Mouse (Mus musculus): ENCODE measurements at regions not wholly inside any gene's neighbourhood (a gene's known extent, or its start where the extent isn't known, plus 50 kb on each side); places are given as distances from the start of the nearest gene placed in this dataset.
"Not testable (repeated sequence)": the region's sequence is repeated elsewhere in the genome, so short reads cannot be mapped to it uniquely, and the experiment has no call there.

DNA sequence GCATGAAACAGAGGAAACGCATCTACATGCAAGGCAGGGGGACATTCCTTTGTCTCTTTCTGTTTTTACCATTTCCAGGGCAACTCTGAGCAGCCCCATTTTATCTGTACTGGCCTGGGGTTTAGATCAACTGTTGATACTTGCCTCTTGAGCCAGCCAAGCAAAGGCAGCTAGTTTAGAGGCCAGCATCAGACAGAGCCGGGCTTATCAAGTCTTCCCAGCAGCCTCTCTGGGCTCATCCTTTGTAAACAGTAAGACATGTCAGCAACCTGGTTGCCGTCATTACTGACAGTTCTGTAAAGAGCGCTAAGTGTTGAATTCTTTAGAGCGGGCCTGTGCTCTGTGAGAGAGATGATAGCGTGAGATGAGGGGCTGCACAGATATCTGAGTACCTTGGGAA is 182.9 kb upstream of the Bmp4 start:
- Histone ChIP-seq H3K27ac (replicated peaks) (no peak overlapping the region), H3K27me3 (replicated peaks; ENCODE audit: low read depth, poor library complexity, severe bottlenecking) (peaks cover 17% of the 10 kb centered on the region; the same call in 1 of the 2 replicates), H3K36me3 (replicated peaks) (no peaks in the 10 kb centered on the region), H3K4me3 (no peak overlapping the region), H3K4me1 (peaks cover 55% of the 10 kb centered on the region), H3K9me3 (no peaks in the 10 kb centered on the region)
- DNase-seq (ENCODE audit: low spot score): no peak
- WGBS: 75% methylated on average over 6 of the region's 6 CpGs

DNA sequence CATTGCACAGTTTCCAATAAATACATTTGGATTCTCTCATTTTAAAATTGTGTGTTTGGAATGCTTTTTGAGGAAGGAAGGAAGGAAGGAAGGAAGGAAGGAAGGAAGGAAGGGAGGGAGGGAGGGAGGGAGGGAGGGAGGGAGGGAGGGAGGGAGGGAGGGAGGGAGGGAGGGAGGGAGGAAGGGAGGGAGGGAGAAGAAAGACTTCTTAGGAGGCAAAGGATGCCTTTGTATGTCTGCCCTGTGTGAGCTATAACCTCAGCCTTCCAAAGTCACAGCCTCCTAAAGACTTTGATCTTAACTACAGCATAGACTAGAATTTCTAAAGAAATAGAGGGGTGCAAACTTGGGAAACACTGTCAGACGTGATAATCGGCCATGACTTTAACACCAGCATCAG is 182.5 kb upstream of the Bmp4 start:
- Histone ChIP-seq H3K4me1 (peaks cover 54% of the 10 kb centered on the region), H3K27me3 (replicated peaks; ENCODE audit: low read depth, poor library complexity, severe bottlenecking) (peaks cover 17% of the 10 kb centered on the region; the same call in 1 of the 2 replicates)
- DNase-seq (ENCODE audit: low spot score); H3K36me3 ChIP-seq (replicated peaks); H3K27ac ChIP-seq (replicated peaks); H3K4me3 ChIP-seq; H3K9me3 ChIP-seq: not testable (repeated sequence)
- WGBS: 88% methylated on average over 2 of the region's 2 CpGs

DNA sequence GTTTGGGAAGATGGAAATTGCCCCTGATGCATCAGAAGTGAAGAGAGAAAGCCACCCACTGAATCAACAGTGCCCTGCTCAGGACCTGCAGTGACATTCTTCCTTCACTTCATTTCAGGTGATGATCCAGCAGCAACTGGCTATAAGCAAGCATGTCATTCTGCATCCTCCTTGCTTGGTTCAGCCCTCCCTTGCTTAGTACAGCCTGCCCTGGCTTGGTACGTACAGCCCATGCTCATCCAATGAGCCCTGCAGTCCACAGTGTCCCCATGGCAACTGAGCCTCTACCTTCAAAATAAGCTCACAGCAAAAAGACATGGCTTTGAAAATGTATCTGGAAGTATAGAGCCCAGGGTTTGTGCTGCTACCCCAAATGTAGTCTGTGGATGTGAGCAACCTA is 181.4 kb upstream of the Bmp4 start:
- peaks cover 21% of the 10 kb centered on the region; the same call in 1 of the 2 replicates for H3K27me3 ChIP-seq (replicated peaks; ENCODE audit: low read depth, poor library complexity, severe bottlenecking)
- no peak for DNase-seq (ENCODE audit: low spot score)
- no peak overlapping the region for H3K4me3 ChIP-seq
- WGBS: 73% methylated on average over 1 of the region's 1 CpGs
- H3K36me3 ChIP-seq (replicated peaks): no peaks in the 10 kb centered on the region
- no peak overlapping the region for H3K27ac ChIP-seq (replicated peaks)
- peaks cover 61% of the 10 kb centered on the region for H3K4me1 ChIP-seq
- H3K9me3 ChIP-seq: no peaks in the 10 kb centered on the region

DNA sequence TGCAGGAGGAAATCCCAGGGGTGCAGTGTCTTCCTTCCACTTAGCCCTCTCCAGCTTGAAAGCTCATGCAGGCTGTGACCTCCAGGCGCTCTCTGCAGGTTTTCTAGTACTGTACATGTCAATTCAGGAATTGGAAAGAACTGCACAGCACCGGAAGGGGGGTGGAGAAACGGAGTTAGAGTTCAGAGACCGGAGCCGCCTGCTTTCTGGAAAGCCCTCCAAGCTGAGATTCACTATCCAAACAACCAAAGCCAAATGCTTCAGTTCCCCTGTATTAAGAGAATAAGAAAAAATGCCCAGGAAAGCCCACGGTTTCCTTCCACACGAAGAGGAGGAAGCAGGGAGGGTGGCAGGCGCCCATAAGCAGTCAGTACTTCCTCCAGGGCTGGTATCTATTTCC is 178.8 kb upstream of the Bmp4 start:
- 72% methylated on average over 8 of the region's 8 CpGs for WGBS
- no peak overlapping the region for H3K27ac ChIP-seq (replicated peaks)
- H3K4me1 ChIP-seq: peaks cover 44% of the 10 kb centered on the region
- no peaks in the 10 kb centered on the region for H3K9me3 ChIP-seq
- H3K27me3 ChIP-seq (replicated peaks; ENCODE audit: low read depth, poor library complexity, severe bottlenecking): peaks cover 30% of the 10 kb centered on the region
- no peak overlapping the region for H3K4me3 ChIP-seq
- no peaks in the 10 kb centered on the region for H3K36me3 ChIP-seq (replicated peaks)
- no peak for DNase-seq (ENCODE audit: low spot score)

DNA sequence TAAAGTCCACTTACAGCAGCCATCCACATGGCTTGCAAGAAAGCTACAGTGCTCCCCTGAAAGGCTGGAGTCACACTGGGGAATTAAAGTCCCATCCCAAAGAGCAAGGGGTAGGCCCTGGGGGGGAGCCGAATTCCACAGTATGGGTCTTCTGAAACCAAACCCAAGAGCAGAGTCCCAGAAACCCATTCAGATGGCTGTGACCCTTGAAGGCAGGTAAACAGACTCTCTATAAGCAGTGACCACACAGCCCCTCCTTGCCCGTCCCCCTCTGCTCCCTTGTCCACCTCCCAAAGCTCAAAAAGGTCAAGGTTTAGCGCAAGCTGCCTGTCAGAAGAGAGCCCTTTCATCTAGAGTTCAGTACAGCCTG is 176.9 kb upstream of the Bmp4 start:
- H3K4me1 ChIP-seq: peaks cover 38% of the 10 kb centered on the region
- 31% methylated on average over 3 of the region's 3 CpGs for WGBS
- H3K9me3 ChIP-seq: no peaks in the 10 kb centered on the region
- H3K36me3 ChIP-seq (replicated peaks): no peaks in the 10 kb centered on the region
- no peak overlapping the region for H3K4me3 ChIP-seq
- peak overlapping the region; percentile 48; the same call in 1 of the 2 replicates for H3K27ac ChIP-seq (replicated peaks)
- DNase-seq (ENCODE audit: low spot score): no peak
- H3K27me3 ChIP-seq (replicated peaks; ENCODE audit: low read depth, poor library complexity, severe bottlenecking): peaks cover 25% of the 10 kb centered on the region

DNA sequence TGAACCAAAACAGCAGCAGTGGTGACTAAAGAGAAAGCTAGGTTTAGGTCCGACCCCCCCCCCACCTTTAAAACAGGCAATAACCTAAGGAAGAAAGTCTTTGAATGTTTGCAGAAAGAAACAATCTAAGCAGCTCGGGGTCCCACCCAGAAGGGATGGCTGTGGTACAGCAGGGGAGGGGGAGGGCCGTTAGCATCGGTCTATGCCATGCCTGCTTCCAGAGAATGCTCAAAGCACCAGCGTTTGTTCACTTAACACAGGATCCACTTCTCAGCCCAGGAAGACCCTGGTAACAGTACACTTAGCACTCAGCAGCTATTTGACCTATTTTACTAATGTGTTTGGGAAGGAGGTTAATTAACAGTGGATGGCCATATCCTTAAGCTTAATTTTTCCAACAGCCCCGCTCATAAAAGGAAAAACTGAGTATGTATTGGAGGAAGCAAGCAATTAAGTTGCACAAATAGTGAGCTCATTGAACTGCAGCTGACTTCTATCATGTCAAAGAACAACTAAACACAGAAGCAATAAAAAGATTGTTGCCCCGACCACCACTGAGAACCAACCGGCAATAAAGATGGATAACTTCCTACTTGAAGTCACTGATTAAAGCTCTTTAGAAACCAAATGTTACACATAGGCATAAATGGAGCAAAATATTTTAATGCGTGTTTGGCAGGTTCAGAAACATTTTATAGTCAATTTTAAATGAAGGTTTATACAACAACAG is 176.4 kb upstream of the Bmp4 start:
- Histone ChIP-seq H3K27ac (replicated peaks) (no peak overlapping the region), H3K9me3 (no peaks in the 10 kb centered on the region), H3K27me3 (replicated peaks; ENCODE audit: low read depth, poor library complexity, severe bottlenecking) (peaks cover 25% of the 10 kb centered on the region), H3K36me3 (replicated peaks) (no peaks in the 10 kb centered on the region), H3K4me1 (peaks cover 38% of the 10 kb centered on the region), H3K4me3 (no peak overlapping the region)
- peak; percentile 28 for DNase-seq (ENCODE audit: low spot score)
- WGBS: 59% methylated on average over 9 of the region's 9 CpGs

DNA sequence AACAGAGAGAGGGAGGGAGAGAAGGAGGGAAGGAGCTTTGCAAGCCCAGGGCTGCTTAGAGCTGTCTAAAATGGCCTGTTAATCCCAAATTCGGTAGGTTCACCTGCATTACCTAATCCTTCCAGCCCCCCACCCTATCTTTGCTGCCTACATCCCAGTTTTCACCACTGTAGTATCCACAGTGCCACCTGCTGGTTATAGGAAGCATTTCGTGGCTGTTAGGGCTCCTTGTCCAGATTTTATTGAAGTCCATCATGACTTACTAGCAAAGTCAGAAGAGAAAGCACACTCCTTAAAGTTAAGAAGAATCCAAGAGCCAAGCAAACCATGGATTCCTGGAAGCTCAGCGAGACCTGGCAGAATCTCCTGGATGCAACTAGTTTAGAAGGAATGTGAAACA is 174.5 kb upstream of the Bmp4 start:
- peak; percentile 49 for DNase-seq (ENCODE audit: low spot score)
- Histone ChIP-seq H3K27ac (replicated peaks) (no peak overlapping the region), H3K4me3 (no peak overlapping the region), H3K9me3 (no peaks in the 10 kb centered on the region), H3K4me1 (peaks cover 35% of the 10 kb centered on the region), H3K36me3 (replicated peaks) (no peaks in the 10 kb centered on the region), H3K27me3 (replicated peaks; ENCODE audit: low read depth, poor library complexity, severe bottlenecking) (peaks cover 20% of the 10 kb centered on the region)
- WGBS: 23% methylated on average over 3 of the region's 3 CpGs

DNA sequence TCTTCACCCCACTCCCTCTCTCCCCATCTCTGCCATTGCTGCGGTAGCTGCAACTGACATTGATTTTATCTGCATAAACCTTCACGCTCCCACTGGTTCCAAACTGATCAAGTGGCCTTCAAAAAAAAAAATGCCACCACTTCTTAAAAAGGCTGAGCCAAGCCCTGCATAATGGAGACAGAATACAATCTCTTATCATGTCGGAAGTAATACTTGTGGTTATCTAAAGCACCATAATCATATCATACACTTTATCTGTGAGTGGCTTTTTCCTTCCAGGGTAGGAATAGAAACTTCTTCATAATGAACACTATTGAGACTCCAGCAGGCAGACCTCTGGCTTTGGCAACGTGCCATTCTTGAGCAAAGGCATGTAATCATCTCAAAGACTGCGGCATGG is 171.5 kb upstream of the Bmp4 start:
- H3K36me3 ChIP-seq (replicated peaks): no peaks in the 10 kb centered on the region
- H3K27ac ChIP-seq (replicated peaks): no peak overlapping the region
- peaks cover 8% of the 10 kb centered on the region for H3K4me1 ChIP-seq
- H3K4me3 ChIP-seq: no peak overlapping the region
- H3K27me3 ChIP-seq (replicated peaks; ENCODE audit: low read depth, poor library complexity, severe bottlenecking): peaks cover 36% of the 10 kb centered on the region
- WGBS: 90% methylated on average over 5 of the region's 5 CpGs
- no peaks in the 10 kb centered on the region for H3K9me3 ChIP-seq
- no peak for DNase-seq (ENCODE audit: low spot score)

DNA sequence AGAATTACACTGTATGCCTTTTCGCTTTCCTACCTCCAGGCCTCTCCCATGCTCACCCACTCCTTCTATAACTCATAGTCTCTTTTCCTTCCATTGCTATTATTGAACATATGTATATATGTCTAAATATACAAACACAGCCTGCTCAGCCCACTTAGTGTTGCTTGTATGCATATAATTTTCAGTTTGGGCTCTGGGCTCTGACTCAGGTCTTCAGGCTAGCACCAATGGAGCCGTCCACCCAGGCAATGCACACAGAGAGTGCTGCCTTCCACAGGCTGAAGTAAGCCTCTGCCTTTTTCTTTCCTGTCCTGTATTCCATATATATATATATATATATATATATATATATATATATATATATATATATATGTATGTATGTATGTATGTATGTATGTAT is 162.8 kb upstream of the Bmp4 start:
- no peaks in the 10 kb centered on the region for H3K4me1 ChIP-seq
- H3K9me3 ChIP-seq: no peaks in the 10 kb centered on the region
- WGBS: 97% methylated on average over 2 of the region's 2 CpGs
- DNase-seq (ENCODE audit: low spot score): no peak
- H3K27ac ChIP-seq (replicated peaks): no peak overlapping the region
- H3K4me3 ChIP-seq: no peak overlapping the region
- peaks cover 24% of the 10 kb centered on the region; the same call in 1 of the 2 replicates for H3K27me3 ChIP-seq (replicated peaks; ENCODE audit: low read depth, poor library complexity, severe bottlenecking)
- no peaks in the 10 kb centered on the region for H3K36me3 ChIP-seq (replicated peaks)

DNA sequence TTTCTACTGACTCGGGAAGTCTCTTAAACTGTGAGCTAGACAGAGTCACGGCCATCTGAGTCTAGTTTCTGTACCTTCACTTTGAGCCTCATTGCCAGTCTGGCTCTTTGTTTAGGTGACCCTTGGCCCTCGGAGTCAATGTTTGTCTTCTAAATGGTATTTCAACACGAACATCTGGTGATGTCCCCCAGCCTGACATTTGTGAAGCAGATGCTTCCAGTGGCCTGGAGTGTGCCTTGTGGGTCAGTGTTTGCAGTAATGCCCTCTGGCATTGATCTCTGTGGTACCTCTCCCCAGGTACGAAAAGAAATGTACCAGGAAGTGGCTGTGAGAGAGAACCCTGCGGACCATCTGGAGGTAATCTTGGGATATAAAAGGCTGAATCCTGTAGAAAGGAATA is 155.7 kb upstream of the Bmp4 start:
- WGBS: 44% methylated on average over 6 of the region's 6 CpGs
- no peak overlapping the region for H3K27ac ChIP-seq (replicated peaks)
- no peaks in the 10 kb centered on the region for H3K36me3 ChIP-seq (replicated peaks)
- peaks cover 6% of the 10 kb centered on the region; the same call in 1 of the 2 replicates for H3K4me1 ChIP-seq
- H3K27me3 ChIP-seq (replicated peaks; ENCODE audit: low read depth, poor library complexity, severe bottlenecking): peaks cover 11% of the 10 kb centered on the region
- peaks cover 6% of the 10 kb centered on the region; the same call in 1 of the 2 replicates for H3K9me3 ChIP-seq
- no peak overlapping the region for H3K4me3 ChIP-seq
- DNase-seq (ENCODE audit: low spot score): peak; percentile 35

DNA sequence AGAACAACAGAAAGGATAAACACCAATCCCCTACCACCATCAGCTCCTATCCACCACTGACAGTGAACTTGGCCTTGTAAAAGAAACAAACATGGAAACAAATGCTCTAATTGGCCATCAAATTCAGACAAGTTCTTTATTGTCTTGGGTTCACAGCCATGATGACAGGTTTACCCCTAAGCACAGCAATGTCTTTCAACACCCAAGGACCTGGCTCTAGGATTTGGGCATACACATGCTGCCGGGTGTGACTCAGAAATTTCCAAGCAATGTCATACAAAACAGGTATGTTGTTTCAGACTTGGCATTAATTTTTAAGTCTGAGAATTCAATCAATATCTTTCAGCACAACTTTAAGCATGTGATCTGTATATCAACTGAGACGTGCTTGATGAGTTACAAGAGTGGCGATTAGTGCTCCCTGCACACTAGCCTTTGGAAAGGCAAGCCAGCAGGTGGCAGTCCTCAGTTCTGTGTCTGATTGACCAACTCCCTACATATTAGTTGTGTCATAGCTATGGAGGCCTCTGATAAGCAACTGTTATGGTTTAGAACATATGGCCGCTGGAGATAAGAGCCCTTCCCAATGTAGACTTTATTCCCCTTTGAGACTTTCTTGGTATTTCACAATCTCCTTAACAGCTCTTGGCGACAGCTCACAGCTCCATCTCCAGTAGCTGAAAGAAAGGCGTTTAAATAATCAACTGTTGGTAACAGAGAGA is 149.2 kb upstream of the Bmp4 start:
- Histone ChIP-seq H3K9me3 (peaks cover 7% of the 10 kb centered on the region; the same call in 1 of the 2 replicates), H3K4me3 (no peak overlapping the region), H3K4me1 (no peaks in the 10 kb centered on the region), H3K27me3 (replicated peaks; ENCODE audit: low read depth, poor library complexity, severe bottlenecking) (0 out of 2 replicates have a peak, but pooled peaks cover 5% of the 10 kb centered on the region), H3K36me3 (replicated peaks) (no peaks in the 10 kb centered on the region), H3K27ac (replicated peaks) (no peak overlapping the region)
- DNase-seq (ENCODE audit: low spot score): no peak
- 86% methylated on average over 6 of the region's 6 CpGs for WGBS

DNA sequence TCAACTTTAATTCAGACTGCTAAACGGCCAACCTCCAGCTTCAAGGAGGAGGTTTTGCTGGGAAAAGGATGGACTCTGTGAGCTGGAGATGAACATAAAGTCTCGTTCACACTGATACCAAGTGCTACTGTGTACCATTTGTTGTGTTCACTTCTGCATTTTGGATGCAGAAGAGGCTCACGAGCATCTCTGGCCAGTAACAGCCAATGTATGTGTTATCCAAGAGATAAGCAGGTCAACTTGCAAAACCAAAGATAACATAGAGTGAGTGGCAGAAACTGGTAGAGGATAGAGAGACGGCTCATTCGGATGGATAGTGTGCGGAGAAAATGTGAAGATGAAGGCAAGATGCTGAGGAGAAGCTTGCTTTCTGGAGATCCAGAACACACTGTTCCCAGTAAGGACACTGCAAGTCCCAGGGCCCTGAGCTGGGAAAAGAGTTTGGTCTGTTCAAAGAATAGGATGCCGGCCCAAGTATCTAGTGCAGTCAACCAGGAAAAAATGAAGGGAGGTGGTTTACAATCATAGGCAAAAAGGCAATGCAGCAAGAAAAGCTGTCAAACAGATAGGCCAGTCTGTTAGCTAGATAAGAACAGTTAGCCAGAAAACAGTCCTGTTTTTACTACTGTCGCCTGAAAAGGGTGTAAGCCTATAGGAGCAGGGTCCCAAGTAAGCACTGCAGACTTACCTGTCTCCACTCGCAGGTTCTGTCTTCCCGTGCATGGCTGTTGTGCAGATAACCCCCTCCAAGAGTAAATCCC is 145.7 kb upstream of the Bmp4 start:
- no peak for DNase-seq (ENCODE audit: low spot score)
- H3K27ac ChIP-seq (replicated peaks): no peak overlapping the region
- no peaks in the 10 kb centered on the region for H3K27me3 ChIP-seq (replicated peaks; ENCODE audit: low read depth, poor library complexity, severe bottlenecking)
- H3K4me3 ChIP-seq: no peak overlapping the region
- WGBS: 87% methylated on average over 10 of the region's 10 CpGs
- H3K9me3 ChIP-seq: peaks cover 3% of the 10 kb centered on the region; the same call in 1 of the 2 replicates
- no peaks in the 10 kb centered on the region for H3K4me1 ChIP-seq
- no peaks in the 10 kb centered on the region for H3K36me3 ChIP-seq (replicated peaks)
